Mouse (Mus musculus): ENCODE measurements around the gene Pisd.

- TF ChIP-seq CTCF (IDR thresholded peaks at IDR 0.05; ENCODE audit: low read depth) (no peak), EP300 (IDR thresholded peaks at IDR 0.05; ENCODE audit: low read depth) (no peak)
Observed at GRCm38 (mm10) chr5:32706226-32706780, 79.1 kb downstream of the Pisd start.
